Mouse (Mus musculus) midbrain, embryonic 10.5 days (tissue): ENCODE measurements around the gene Map3k14. TPM values are rescaled to one million over a fixed set of nuclear protein-coding genes. Genes with fewer than 3 reads are reported as not detected.
A peak's percentile ranks its signal among the peaks of the same experiment; 100 is the strongest.

Experiments used
- DNase-seq: peaks from one replicate; pipeline ENCODE4 v3.0.0-alpha.2; 2017; ENCODE audit warnings: low spot score
- H3K27ac ChIP-seq: fragments of 300-500 bp; sonication (generic); replicated peaks from 2 replicates; pipeline ENCODE4 v1.5.1; 2016; ENCODE audit warnings: mild to moderate bottlenecking
- H3K27me3 ChIP-seq: fragments of 300-500 bp; sonication (generic); 2 replicates; pipeline ENCODE4 v1.6.1; 2016; ENCODE audit warnings: low read depth, mild to moderate bottlenecking; ENCODE audit not compliant: poor library complexity, severe bottlenecking
- H3K36me3 ChIP-seq: fragments of 300-500 bp; sonication (generic); 2 replicates; pipeline ENCODE4 v1.6.1; 2016; ENCODE audit warnings: mild to moderate bottlenecking, moderate library complexity
- H3K4me1 ChIP-seq: fragments of 300-500 bp; sonication (generic); 2 replicates; pipeline ENCODE4 v1.6.1; 2016
- H3K4me3 ChIP-seq: fragments of 300-500 bp; sonication (generic); 2 replicates; pipeline ENCODE4 v1.5.1; 2016; ENCODE audit warnings: mild to moderate bottlenecking, moderate library complexity
- H3K9me3 ChIP-seq: fragments of 300-500 bp; sonication (generic); replicated peaks from 2 replicates; pipeline ENCODE4 v1.6.1; 2016; ENCODE audit warnings: mild to moderate bottlenecking
- WGBS: fragments of 180-500 bp; shearing (Covaris S2); methylation state at CpG from one replicate; pipeline ENCODE4 v1.1.7; 2016; 5-methylcytosine and 5-hydroxymethylcytosine counted together
- polyA plus RNA-seq: library from polyadenylated mRNA; unstranded; fragments of >200 nt; fragmentation: Nextera tagmentation; extraction: Ambion mirVana; gene quantifications from 2 replicates; pipeline ENCODE4 v1.2.1, GENCODE M21; 2016

Map3k14 gene
- polyA plus RNA-seq, 1 experiment from 2014 or later: 4.4 TPM

- Histone ChIP-seq H3K4me3 (peak overlapping the region; percentile 67), H3K27ac (peak overlapping the region; percentile 92), H3K27me3 (no peaks in the 10 kb centered on the region), H3K9me3 (no peaks in the 10 kb centered on the region), H3K36me3 (no peaks in the 10 kb centered on the region), H3K4me1 (peaks cover 75% of the 10 kb centered on the region)
- WGBS: 1% methylated on average over 42 of the region's 42 CpGs
- DNase-seq: no peak
Observed at GRCm38 (mm10) chr11:103266729-103267345, 435 bp downstream of the Map3k14 start.

DNA sequence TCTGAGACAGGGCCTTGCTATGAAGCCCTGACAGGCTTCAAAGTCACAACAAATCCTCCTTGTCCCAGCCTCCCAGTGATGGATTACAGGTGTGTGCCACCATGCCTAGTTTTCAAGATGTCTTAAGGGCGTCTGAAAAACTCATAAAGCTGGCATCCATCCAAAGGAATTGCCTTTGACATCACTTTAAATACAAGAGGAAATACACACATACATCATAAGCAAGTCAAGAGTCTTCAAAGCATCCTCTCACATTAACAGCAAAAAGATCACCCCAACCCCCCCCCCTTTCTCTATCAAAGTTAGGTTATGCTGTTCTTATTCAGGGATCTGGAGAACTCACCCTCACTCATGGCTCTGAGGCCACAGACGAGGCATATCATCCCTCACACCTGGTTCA is 1.4 kb downstream of the Map3k14 start:
- 69% methylated on average over 2 of the region's 2 CpGs for WGBS
- no peak for DNase-seq
- Histone ChIP-seq H3K4me3 (peak overlapping the region; percentile 67), H3K36me3 (no peaks in the 10 kb centered on the region), H3K9me3 (no peaks in the 10 kb centered on the region), H3K27me3 (no peaks in the 10 kb centered on the region), H3K4me1 (peaks cover 79% of the 10 kb centered on the region), H3K27ac (no peak overlapping the region)

DNA sequence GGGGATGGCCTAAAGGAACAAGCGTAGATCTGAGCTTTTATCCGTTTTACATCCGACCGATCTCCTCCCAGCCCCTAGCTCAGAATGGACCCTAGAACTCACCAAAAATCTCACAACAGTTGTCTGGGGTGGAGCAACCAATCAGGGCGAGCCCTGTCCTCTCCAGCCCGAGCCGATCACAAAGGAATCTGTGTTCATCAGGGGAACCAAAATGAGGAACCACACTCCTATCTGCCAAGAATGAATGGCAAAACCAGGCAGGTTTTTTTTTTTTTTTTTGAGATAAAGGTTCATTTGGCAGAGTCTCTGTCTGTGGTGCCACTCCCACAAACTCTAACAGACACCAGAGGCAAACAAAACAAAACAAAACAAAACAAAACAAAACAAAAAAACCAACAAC is 2.1 kb downstream of the Map3k14 start:
- Histone ChIP-seq H3K9me3 (no peaks in the 10 kb centered on the region), H3K4me3 (peak overlapping the region; percentile 67; the same call in 1 of the 2 replicates), H3K27me3 (no peaks in the 10 kb centered on the region), H3K27ac (peak overlapping the region; percentile 78; the same call in 1 of the 2 replicates), H3K36me3 (peaks cover 3% of the 10 kb centered on the region; the same call in 1 of the 2 replicates), H3K4me1 (peaks cover 74% of the 10 kb centered on the region)
- 44% methylated on average over 7 of the region's 7 CpGs for WGBS
- no peak for DNase-seq

GRCm38 (mm10) chr11:103264427-103265005 is 2.8 kb downstream of the Map3k14 start:
- Histone ChIP-seq H3K4me3 (peak overlapping the region; percentile 67; the same call in 1 of the 2 replicates), H3K4me1 (peaks cover 74% of the 10 kb centered on the region), H3K27me3 (no peaks in the 10 kb centered on the region), H3K9me3 (no peaks in the 10 kb centered on the region), H3K36me3 (peaks cover 3% of the 10 kb centered on the region; the same call in 1 of the 2 replicates), H3K27ac (peak overlapping the region; percentile 78)
- peak; percentile 41 for DNase-seq
- 80% methylated on average over 20 of the region's 20 CpGs for WGBS

- Histone ChIP-seq H3K27me3 (no peaks in the 10 kb centered on the region), H3K4me1 (peaks cover 73% of the 10 kb centered on the region), H3K36me3 (peaks cover 9% of the 10 kb centered on the region), H3K4me3 (peak overlapping the region; percentile 67; the same call in 1 of the 2 replicates), H3K9me3 (no peaks in the 10 kb centered on the region), H3K27ac (peak overlapping the region; percentile 78)
- 52% methylated on average over 10 of the region's 10 CpGs for WGBS
- peak; percentile 24 for DNase-seq
Observed at GRCm38 (mm10) chr11:103263551-103263950, 3.7 kb downstream of the Map3k14 start.

DNA sequence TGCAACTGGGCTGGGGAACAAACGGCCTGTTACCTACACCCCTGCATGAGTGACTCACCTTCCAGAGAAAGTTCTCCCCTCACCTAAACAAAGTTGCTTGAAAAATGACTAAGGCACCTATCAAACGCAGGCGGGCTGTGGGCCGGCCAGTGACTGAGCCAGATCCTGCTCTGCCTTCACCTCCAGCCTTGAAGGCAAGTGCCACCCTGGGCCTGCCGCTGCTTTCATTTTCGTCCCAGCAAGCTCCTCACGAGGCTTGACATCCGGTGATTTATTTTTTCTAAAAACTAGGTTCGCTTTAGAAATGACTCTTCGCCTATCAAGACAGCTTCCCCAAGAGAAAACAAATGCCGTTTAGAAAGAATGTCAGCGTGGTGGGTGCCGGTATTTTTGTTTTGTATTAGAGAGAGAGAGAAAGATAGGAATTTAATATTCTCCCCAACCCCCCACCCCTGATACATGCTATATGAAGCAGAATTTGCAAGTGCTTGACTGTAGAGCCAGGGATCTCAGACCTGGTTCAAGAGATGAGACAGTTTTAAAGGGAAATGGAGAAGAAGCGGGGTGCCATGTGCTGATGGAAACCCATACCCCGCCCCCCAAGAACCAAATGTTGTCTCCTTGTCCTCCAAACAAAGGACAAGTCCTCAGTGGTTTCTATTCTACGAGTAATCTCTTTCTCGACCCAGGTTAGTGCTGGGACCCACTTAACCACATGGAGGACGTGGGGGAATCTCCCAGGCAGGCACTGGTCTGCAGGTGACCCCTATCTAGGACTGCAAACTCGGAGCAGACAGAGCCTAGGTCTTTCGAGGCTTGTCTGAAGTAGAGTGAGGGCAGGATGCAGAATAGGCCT is 4.6 kb downstream of the Map3k14 start:
- Histone ChIP-seq H3K4me1 (peaks cover 65% of the 10 kb centered on the region), H3K27me3 (no peaks in the 10 kb centered on the region), H3K9me3 (no peaks in the 10 kb centered on the region), H3K4me3 (no peak overlapping the region), H3K27ac (peak overlapping the region; percentile 78), H3K36me3 (peaks cover 9% of the 10 kb centered on the region)
- DNase-seq: no peak
- 81% methylated on average over 20 of the region's 20 CpGs for WGBS

DNA sequence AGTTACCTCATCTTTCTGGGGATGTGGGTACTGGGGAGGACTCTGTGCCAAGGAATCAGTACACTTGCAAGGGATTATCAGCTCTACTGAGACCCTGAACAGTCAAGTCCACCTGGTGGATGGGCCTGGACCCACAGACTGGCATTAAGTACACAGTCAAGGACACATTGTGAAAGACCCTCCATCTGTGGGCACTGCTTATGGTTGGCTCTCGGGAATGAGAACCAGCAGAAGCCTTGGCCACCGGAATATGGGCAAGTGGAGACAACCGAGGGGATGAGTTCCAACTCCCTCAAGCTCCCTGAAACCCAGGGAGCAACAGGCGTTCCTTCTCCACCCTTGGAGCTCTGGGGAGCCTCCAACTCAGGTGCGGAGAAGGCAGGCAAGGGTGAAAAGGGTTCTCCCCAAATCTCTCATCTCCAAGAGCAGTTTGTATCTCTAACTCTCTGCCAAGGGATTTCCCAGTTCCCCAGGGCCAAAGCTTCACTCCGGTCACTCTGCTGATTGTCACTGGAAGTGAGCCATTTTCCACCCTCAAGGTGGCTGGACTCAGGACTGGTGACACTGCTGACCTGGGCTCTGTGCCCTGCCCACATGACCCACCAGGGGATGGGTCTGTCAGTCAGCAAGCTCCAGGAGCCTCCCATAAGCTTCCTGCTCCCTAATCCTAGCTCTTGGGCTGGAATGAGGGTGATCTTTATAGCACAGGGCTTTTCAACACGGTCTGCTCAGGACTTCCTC is 5.4 kb downstream of the Map3k14 start:
- peaks cover 9% of the 10 kb centered on the region for H3K36me3 ChIP-seq
- peak overlapping the region; percentile 78; the same call in 1 of the 2 replicates for H3K27ac ChIP-seq
- no peak overlapping the region for H3K4me3 ChIP-seq
- no peaks in the 10 kb centered on the region for H3K9me3 ChIP-seq
- 89% methylated on average over 7 of the region's 7 CpGs for WGBS
- peaks cover 62% of the 10 kb centered on the region for H3K4me1 ChIP-seq
- no peaks in the 10 kb centered on the region for H3K27me3 ChIP-seq
- DNase-seq: no peak

DNA sequence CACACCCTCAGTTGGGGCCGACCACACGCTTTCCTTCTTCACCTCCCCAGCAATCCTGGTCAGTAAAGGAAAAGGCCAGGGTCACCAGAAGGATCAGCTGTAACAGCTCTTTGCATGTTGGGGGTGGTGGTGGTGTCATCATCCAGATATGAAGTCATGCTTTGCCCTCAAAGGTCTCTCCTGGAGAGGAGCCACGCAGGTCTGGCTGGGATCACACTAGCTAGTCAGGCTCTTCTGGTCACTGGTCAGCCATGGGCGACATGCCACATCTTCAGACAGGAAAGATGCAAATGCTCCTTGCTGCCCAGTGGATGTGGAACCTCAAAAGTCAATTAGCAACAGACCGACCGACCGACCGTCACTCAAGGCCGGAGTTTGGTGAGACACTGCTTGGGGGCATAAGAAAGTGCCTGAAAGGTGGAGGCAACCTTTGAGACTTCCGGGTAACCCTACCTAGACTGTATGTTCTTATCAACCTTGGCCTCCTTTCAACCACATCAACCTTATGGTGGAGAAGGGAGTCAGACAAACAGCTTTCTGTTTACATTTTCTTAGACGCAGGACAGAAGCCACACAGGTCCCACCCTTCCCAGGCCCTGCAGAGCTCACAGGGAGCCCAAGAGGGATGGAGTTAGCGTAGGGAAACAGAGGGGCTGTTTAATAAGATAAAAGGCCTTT is 6.6 kb downstream of the Map3k14 start:
- no peak for DNase-seq
- Histone ChIP-seq H3K27ac (no peak overlapping the region), H3K27me3 (no peaks in the 10 kb centered on the region), H3K36me3 (peaks cover 9% of the 10 kb centered on the region), H3K4me1 (peaks cover 50% of the 10 kb centered on the region), H3K4me3 (no peak overlapping the region), H3K9me3 (no peaks in the 10 kb centered on the region)
- 90% methylated on average over 12 of the region's 12 CpGs for whole genome bisulfite sequencing

DNA sequence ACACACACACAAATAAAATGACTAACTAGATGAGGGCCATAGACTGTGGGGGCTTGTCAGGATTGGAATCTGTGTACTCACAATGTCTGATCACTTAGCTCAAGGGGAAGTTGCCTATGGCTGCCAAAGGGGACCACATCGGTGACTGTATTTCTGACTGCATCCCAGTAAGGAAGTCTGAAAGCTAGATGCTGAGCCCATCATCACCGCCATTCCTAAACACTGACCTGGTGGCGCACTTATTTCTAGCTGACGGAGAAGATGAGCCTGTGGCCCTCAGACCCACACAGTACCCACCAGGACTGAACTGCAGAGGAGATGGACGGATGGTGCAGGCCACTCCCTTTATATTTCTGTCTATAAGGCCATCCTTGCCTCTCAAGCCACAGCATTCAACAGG is 7.2 kb downstream of the Map3k14 start:
- DNase-seq: no peak
- H3K4me3 ChIP-seq: no peak overlapping the region
- H3K9me3 ChIP-seq: no peaks in the 10 kb centered on the region
- H3K27me3 ChIP-seq: no peaks in the 10 kb centered on the region
- WGBS: 89% methylated on average over 5 of the region's 5 CpGs
- peaks cover 43% of the 10 kb centered on the region for H3K4me1 ChIP-seq
- H3K36me3 ChIP-seq: peaks cover 9% of the 10 kb centered on the region
- H3K27ac ChIP-seq: no peak overlapping the region

DNA sequence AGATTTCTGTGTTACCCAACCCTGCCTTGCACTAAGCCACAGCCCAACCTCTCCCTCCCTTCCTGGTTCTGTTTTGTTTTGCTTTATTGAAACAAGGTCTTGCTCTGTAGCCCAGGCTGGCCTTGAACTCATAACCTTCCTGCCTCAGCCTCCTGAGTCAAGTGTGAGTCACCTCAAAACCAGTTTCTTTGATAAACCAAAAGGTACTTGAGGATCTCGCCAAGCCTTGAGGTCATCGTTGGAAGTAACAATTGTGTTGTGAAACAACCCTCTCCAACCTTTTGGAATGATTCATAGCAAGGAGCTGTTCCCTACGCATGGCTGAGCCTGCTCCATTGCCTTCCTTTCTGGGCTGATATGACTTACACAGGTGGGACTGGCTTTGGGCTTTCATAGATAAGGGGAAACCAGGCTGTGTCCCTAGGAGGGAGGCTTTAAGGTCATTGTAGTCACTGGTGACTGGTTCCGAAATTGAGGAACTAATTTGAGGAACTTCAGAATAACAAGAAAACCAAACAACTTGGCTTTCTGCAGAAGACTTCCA is 9.3 kb downstream of the Map3k14 start:
- Histone ChIP-seq H3K27ac (no peak overlapping the region), H3K27me3 (no peaks in the 10 kb centered on the region), H3K4me3 (no peak overlapping the region), H3K36me3 (peaks cover 9% of the 10 kb centered on the region), H3K9me3 (no peaks in the 10 kb centered on the region), H3K4me1 (peaks cover 28% of the 10 kb centered on the region)
- WGBS: 85% methylated on average over 4 of the region's 4 CpGs
- no peak for DNase-seq

DNA sequence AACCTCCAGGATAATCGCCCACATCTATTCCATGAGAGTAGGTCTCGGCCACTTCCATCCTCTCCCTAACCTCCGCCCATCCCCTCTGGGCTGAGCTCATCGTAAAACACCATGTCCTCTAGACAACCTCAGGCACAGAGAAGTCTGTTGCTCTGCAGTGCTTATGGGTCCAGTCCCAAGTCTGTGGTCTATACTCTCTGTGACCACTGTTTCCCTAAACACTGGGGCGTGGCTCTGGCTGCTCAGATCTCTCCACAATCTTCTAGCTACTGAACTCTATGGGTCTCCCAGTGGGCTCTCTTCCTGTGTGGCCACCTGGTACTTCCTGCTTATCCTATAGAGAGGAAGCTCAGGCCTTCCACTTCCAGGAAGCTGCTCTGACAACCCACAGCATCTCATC is 13.7 kb downstream of the Map3k14 start:
- Histone ChIP-seq H3K4me1 (peaks cover 18% of the 10 kb centered on the region), H3K36me3 (no peaks in the 10 kb centered on the region), H3K9me3 (no peaks in the 10 kb centered on the region), H3K27me3 (no peaks in the 10 kb centered on the region), H3K4me3 (no peak overlapping the region), H3K27ac (no peak overlapping the region)
- WGBS: 92% methylated on average over 5 of the region's 5 CpGs
- DNase-seq: no peak

DNA sequence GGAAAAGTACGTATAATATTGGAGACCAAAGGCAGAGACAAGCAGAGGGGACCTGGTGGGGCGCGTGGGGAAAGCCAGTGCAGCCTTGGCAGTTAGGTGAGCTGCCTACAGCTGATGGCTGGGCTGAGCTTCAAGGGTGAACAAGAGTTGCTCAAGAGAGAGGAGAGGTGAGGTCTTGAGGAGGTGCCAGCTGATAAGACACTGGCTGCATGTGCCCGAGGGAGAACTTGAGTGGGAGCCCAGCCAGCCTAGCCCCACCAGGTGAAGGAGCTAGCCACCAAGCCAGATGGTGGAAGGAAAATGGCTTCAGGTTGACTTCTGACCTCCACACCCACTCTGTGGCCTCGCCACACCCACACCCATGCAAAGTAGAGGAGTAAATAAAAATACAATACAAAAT is 14.9 kb downstream of the Map3k14 start:
- no peak for DNase-seq
- H3K36me3 ChIP-seq: no peaks in the 10 kb centered on the region
- no peak overlapping the region for H3K4me3 ChIP-seq
- no peak overlapping the region for H3K27ac ChIP-seq
- peaks cover 29% of the 10 kb centered on the region for H3K4me1 ChIP-seq
- no peaks in the 10 kb centered on the region for H3K9me3 ChIP-seq
- 89% methylated on average over 5 of the region's 5 CpGs for WGBS
- H3K27me3 ChIP-seq: no peaks in the 10 kb centered on the region
